Mouse (Mus musculus) left cerebral cortex, adult 2 months (tissue): Measurements from ENCODE around the gene Cep55. TPM values are rescaled to one million over a fixed set of nuclear protein-coding genes. Genes with fewer than 3 reads are reported as not detected.

Experiments
- DNase-seq, 2 experiments: peaks; one replicate each; pipeline ENCODE4 v3.0.0; 2021 to 2022; ENCODE audit warnings: low spot score in 2 of 2, mixed read lengths in 1 of 2; ENCODE audit errors: extremely low spot score in 1 of 2
- H3K27ac ChIP-seq: fragments of 200-600 bp; 2 replicates; pipeline ENCODE4 v1.8.1; 2022
- H3K4me3 ChIP-seq: fragments of 200-600 bp; 2 replicates; pipeline ENCODE4 v1.8.1; 2022
- CTCF ChIP-seq: fragments of 200-600 bp; IDR thresholded peaks from 2 replicates; pipeline ENCODE4 v1.8.1; 2022; ENCODE audit warnings: antibody characterized with exemption, mild to moderate bottlenecking, moderate library complexity
- intact Hi-C: fragments of 180-260 bp; cut with DNase I; formaldehyde crosslinking; loops from one replicate; pipeline ENCODE4 v1.15.1; 2025
- total RNA-seq, 2 experiments: library from RNA; stranded (reverse); gene quantifications; 2 replicates each; pipeline ENCODE4 v1.2.3; 2021

Gene Cep55
- total RNA-seq, 2 experiments from 2014 or later: 0.35 to 0.38 TPM

DNA sequence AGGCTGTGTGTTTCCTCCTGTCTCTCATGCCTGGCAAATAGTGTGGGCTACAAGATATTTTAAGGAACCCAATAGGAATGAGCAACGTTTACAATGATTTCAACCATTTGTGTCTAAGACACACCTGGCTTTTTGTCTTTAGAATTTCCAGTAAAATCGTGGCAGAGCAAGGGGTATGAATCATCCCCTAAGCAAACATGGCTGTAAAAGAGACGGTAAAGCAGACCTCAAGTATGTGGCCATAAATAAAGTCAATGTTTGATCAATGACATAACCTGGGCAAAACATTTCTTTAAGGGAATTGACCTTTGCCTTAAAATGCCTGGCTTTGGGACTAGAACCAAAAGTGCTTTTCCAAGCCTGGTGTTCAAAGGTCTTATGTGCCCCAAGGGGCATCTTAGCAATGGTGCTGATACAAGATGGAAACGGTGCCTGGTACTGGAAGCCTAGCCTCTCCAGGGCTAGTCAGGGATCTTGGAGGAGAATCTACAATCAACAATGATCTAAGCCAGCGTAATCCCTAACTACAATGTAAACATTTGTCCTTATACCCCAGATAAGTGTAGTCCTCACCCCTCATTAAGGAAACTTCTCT, 28.2 kb downstream of the Cep55 start:
- H3K4me3 ChIP-seq: no peak overlapping the region
- DNase-seq: no peak
- H3K27ac ChIP-seq: no peak overlapping the region
- intact Hi-C loops: no loop called here
- TF ChIP-seq CTCF: no peak

DNA sequence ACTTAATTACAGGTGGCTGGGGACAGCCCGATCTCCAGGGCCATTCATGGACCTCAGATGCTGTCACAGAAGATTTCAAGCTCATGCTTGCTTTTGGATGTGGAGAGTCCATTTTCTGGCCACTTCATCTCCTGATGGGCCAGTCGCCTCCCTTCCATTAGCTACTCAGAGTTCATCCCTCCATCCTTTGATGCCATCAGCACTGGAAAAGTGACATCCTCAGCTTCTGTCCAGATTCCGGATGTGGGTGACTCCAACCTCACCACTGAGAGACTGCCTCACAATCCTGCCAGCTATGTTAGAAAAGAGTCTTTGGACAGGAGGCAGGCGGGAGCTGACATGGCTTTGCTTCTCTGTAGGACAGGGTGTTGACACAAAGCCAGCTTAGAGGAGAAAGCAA, 31.0 kb downstream of the Cep55 start:
- Histone ChIP-seq H3K27ac (no peak overlapping the region), H3K4me3 (no peak overlapping the region)
- intact Hi-C loops: no loop called here
- no peak for TF ChIP-seq CTCF
- DNase-seq: no peak

DNA sequence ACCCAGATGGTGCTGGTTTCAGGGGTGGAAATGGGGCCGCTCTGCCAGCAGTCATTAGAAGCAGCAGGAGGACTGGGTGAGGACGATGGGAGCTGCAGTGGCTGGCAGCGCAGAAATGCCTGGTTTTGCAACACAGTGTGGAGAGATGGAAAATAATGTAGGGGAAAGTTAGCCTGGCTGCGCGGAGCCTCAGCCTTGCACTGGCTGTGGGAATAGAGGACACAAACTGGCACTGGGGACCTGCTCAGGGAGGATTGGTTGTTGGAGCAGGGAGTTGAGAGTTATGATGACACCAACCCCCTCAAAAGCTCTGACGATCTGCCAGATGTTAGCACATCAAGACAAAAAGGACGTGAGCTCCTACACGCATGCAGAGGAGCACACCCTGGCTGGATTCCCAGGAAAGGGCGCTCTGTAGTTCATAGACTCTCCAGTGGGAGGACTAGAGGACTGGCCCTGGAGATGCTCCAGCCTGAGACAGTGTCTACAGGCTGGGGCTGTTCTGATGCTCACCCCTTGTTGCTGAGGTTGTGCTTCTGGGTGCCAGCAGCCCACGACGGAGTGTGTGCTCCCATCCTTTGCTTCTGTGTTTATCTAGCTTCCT, 32.2 kb downstream of the Cep55 start:
- intact Hi-C loops: no loop called here
- peak; percentile 53 for TF ChIP-seq CTCF
- H3K4me3 ChIP-seq: no peak overlapping the region
- H3K27ac ChIP-seq: no peak overlapping the region
- peak; percentile 10 to 14 for DNase-seq

DNA sequence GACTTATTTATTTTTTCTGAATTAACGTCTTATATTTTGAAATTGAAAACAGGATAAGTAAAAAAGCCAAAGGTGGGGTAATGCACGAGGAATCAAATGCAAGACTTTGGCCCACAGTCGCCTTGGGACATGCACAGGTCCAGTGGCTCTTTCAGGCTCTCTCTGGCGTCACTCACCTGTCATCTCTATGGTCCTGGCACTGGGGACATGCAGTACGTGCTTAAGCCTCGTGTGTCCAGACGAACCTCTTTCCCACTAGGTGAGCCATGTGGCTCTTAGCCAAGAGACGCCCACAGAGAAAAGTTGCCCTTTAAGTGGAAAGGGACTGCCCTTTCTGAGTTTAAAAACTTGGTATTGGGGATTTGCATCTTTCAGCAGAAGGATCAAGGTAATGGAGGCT, 34.5 kb downstream of the Cep55 start:
- DNase-seq: no peak
- Histone ChIP-seq H3K4me3 (no peak overlapping the region), H3K27ac (no peak overlapping the region)
- no peak for TF ChIP-seq CTCF
- intact Hi-C loops: no loop called here

DNA sequence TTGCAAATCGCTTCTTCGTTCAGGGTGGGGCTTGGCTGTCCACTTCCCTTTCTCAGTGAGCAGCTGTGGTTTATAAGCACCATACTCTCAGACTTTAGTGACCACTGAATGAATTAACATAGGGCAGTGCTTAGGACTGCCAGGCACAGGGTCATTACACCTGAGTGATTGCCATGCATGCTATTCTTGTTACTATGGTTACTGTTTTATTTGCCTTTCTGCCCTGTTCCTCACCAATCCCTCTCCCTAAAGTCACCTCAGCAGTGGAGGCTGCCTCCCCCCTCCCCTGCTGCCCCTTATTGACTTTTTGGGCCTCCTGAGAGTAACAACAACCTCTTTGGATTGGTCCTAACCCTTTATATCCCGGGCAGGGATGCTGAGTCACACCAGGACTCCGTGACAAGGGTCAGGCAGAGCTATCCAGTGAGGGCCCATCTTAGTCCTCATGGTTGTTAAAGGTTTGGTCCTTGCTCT, 36.7 kb downstream of the Cep55 start:
- Histone ChIP-seq H3K27ac (no peak overlapping the region), H3K4me3 (no peak overlapping the region)
- TF ChIP-seq CTCF: no peak
- no peak for DNase-seq
- intact Hi-C loops: no loop called here

DNA sequence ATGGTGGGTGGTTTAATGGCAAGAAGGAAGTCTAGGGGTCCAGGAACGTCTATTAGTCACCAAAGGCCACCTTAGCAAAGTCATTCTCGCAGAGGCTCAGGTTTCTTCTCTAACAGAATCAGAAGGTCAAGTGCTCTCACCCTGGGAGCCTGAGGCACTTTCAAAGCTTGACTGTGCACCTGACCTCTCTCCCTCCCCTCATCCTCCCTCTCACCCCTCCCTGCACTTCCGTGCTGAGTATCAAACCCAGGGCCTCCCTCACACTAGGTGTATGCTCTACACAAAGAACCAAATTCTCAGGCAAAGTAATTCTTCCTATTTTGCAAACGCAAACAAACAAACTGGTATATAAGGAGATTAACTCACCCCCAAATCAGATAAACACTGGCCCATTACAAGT, 41.4 kb downstream of the Cep55 start:
- Histone ChIP-seq H3K4me3 (no peak overlapping the region), H3K27ac (no peak overlapping the region)
- intact Hi-C loops: no loop called here
- no peak for TF ChIP-seq CTCF
- no peak for DNase-seq

DNA sequence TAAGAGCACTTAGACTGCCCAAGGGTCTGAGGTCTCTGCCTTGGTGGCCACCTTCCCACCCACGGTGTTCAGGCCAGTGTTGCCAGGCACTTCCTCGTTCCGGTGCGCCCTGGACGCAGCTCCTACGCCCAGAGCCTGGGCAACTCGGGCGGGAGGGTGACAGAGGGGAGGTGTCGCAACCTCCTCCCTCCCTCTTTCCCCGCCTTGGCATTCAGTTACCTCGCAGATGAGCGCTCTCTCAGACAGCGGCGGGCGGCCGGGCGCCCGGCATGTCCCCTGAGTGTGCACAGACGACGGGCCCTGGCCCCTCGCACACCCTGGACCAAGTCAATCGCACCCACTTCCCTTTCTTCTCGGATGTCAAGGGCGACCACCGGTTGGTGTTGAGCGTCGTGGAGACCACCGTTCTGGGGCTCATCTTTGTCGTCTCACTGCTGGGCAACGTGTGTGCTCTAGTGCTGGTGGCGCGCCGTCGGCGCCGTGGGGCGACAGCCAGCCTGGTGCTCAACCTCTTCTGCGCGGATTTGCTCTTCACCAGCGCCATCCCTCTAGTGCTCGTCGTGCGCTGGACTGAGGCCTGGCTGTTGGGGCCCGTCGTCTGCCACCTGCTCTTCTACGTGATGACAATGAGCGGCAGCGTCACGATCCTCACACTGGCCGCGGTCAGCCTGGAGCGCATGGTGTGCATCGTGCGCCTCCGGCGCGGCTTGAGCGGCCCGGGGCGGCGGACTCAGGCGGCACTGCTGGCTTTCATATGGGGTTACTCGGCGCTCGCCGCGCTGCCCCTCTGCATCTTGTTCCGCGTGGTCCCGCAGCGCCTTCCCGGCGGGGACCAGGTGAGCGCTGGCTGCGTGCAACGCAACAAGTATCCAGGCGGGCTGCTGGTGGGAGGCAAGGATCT, 42.3 kb downstream of the Cep55 start, which contains the start of gene Ffar4:
Gene Ffar4, plus strand, starts transcription at position 214 of the 901 bp plus-strand sequence.
- Histone ChIP-seq H3K27ac (no peak within 1 kb of the TSS), H3K4me3 (peak within 1 kb of the TSS; percentile 16; the same call in 1 of the 2 replicates)
- no peak for TF ChIP-seq CTCF
- peak in 1 of 2 experiments; percentile 13 for DNase-seq
- intact Hi-C loops: no loop called here

DNA sequence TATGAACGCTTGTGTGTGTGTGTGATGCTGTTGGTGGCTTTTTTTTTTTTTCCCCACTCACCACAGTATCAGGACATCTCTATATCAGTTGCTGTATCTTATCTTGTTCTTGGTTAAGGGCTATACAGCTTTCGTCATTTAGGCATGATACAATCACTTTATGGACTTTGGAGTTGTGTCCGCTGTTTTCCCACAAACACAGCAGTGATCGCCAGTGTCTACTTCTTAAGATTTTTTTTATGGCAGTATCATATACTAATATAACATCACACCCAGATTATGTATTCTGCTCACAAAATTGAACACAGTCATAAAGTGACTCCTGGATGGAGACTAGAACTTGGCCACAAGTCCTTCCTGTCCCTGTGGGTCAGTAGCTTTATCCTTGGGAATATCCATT, 53.1 kb downstream of the Cep55 start:
- intact Hi-C loops: no loop called here
- H3K4me3 ChIP-seq: no peak overlapping the region
- DNase-seq: no peak
- no peak for TF ChIP-seq CTCF
- no peak overlapping the region for H3K27ac ChIP-seq

DNA sequence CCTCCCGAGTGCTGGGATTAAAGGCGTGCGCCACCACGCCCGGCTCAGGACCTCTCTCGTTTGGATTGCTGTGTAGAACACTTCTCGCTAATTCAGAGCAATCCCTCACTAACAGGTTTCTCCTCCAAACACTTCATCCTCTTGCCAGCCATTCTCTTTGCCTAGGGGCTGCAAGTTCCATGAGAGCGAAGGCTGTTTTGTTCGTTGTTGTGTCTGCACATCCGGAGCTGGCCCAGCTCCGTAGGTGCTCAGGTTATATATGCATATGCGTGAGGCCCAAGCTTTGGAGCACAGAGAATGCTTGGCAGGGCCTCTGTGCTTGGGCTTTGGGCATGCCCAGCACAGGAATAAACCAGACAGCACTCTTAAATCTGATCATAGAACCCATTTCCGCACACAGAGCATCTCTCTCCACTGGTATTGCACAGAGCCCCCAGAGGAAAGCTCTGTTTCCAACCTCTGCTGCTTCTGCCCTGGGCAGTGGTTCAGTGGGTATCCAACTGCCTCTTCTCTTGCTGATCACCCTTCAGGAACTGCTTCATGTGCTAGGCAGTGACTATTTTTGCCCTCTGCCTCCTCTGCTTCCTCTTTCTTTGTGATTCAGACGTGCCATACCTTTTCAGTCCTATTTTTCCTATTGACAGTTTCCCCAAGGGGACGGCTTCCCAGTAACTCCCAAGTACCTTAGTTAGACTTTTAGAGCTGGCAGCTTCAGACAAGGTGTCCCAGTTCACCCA, 54.9 kb downstream of the Cep55 start:
- TF ChIP-seq CTCF: no peak
- no peak overlapping the region for H3K27ac ChIP-seq
- DNase-seq: no peak
- intact Hi-C loops: no loop called here
- H3K4me3 ChIP-seq: no peak overlapping the region

DNA sequence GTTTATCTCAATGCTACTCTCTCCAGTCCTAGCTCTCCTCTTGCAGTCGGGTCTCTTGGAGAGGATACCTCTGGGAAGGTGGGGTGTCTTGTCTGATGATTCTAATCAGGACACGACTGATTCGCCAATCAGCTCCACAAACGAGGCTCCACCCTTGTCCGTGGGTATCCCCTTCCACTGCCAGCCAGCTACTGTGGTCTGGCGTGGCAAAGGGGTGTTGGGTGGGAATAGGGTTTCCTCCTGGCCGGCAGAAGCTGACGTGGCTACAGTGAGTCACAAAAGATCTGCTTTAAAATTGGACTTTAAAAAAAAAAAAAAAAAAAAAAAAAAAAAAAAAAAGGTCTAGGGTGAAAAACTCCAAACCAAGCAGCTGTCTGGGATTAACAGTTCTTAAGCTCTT, 56.2 kb downstream of the Cep55 start:
- TF ChIP-seq CTCF: no peak
- no peak for DNase-seq
- H3K27ac ChIP-seq: no peak overlapping the region
- no peak overlapping the region for H3K4me3 ChIP-seq
- intact Hi-C loops: no loop called here

DNA sequence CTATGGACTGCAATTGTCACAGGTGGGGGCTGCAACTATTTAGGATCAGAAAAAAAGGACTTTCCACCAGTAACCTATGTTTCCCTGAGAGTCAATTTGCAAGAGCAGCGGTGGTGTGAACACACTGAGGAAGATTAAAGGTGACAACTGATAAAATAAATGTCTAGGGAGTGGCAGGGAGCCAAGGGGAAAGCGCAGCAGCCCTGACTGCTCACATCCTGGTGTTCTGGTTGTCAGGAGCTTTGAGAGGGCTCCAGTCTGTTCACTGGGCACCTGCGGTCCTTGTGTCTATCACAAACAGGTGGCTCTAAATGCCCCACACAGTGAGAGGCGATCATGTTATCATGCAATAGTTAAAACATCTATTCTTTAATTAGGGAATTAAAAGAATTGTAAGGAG, 57.8 kb downstream of the Cep55 start:
- no peak overlapping the region for H3K4me3 ChIP-seq
- DNase-seq: no peak
- no peak overlapping the region for H3K27ac ChIP-seq
- no peak for TF ChIP-seq CTCF
- intact Hi-C loops: no loop called here
